Mouse (Mus musculus) kidney, postnatal 0 days (tissue): ENCODE measurements at regions not wholly inside any gene's neighbourhood (a gene's known extent, or its start where the extent isn't known, plus 50 kb on each side); places are given as distances from the start of the nearest gene placed in this dataset. TPM values are rescaled to one million over a fixed set of nuclear protein-coding genes. Genes with fewer than 3 reads are reported as not detected.
"Not testable (repeated sequence)": the region's sequence is repeated elsewhere in the genome, so short reads cannot be mapped to it uniquely, and the experiment has no call there.

Source experiments
- ATAC-seq: fragments of 200-750 bp; cut with Nextera tagmentation; replicated peaks from 2 replicates; pipeline ENCODE4 v1.8.0; 2017; ENCODE audit warnings: low read depth, moderate number of reproducible peaks, moderate TSS enrichment, moderate library complexity; ENCODE audit not compliant: low FRiP score
- DNase-seq: peaks from one replicate; pipeline ENCODE4 v3.0.0-alpha.2; 2016; ENCODE audit warnings: low spot score
- H3K27ac ChIP-seq: fragments of 300-500 bp; sonication (generic); 2 replicates; pipeline ENCODE4 v1.5.1; 2014; ENCODE audit warnings: mild to moderate bottlenecking
- H3K27me3 ChIP-seq: fragments of 300-500 bp; sonication (generic); 2 replicates; pipeline ENCODE4 v1.6.1; 2014; ENCODE audit warnings: low read length, mixed read lengths; ENCODE audit not compliant: insufficient read depth
- H3K36me3 ChIP-seq: fragments of 300-500 bp; sonication (generic); 2 replicates; pipeline ENCODE4 v1.6.1; 2014; ENCODE audit warnings: low read length, mixed read lengths; ENCODE audit not compliant: insufficient read depth
- H3K4me1 ChIP-seq: fragments of 300-500 bp; sonication (generic); replicated peaks from 2 replicates; pipeline ENCODE4 v1.6.1; 2014; ENCODE audit warnings: antibody characterized with exemption, low read length, mixed read lengths; ENCODE audit not compliant: insufficient read depth
- H3K4me2 ChIP-seq: fragments of 300-500 bp; sonication (generic); 2 replicates; pipeline ENCODE4 v1.6.1; 2014; ENCODE audit warnings: mild to moderate bottlenecking, low read length, moderate library complexity, mixed read lengths
- H3K4me3 ChIP-seq: fragments of 300-500 bp; sonication (generic); replicated peaks from 2 replicates; pipeline ENCODE4 v1.5.1; 2014; ENCODE audit warnings: low read depth, low read length
- H3K9ac ChIP-seq: fragments of 300-500 bp; sonication (generic); 2 replicates; pipeline ENCODE4 v1.6.1; 2014; ENCODE audit warnings: low read depth, low read length
- H3K9me3 ChIP-seq: fragments of 300-500 bp; sonication (generic); replicated peaks from 2 replicates; pipeline ENCODE4 v1.6.1; 2016; ENCODE audit warnings: low read length, inconsistent platforms, mixed read lengths
- WGBS: fragments of 180-500 bp; shearing (Covaris S2); extraction: QIAGEN DNeasy Blood & Tissue Kit; methylation state at CpG from one replicate; pipeline ENCODE4 v1.1.7; 2014; 5-methylcytosine and 5-hydroxymethylcytosine counted together
- microRNA-seq: library from miRNA; unstranded; fragments of <30 nt; microRNA quantifications from one replicate; pipeline ENCODE4, GENCODE M21; 2016

DNA sequence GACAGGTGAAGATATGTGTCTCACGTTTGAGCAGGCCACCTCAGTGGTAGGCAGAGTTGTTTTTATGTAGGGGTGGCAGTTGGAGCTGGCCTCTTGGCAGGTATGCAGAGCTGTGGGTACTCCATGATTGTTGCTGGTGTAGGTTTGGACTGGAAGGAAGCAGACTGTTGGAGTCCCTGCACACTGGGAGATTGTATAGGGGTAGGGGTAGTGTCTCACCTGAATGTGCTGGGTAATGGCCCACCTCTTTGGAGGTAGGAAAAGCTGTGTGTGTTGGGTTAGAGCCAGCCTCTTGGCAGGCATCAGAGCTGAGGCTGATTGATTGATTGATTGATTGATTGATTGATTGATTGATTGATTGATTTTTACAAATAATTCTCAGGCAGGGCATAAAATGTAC, 79.6 kb upstream of the Myo9b start:
- not testable (repeated sequence) for DNase-seq, H3K9ac ChIP-seq, H3K9me3 ChIP-seq, H3K4me2 ChIP-seq, H3K27ac ChIP-seq, H3K4me1 ChIP-seq, H3K36me3 ChIP-seq, H3K4me3 ChIP-seq, ATAC-seq, H3K27me3 ChIP-seq
- 65% methylated on average over 1 of the region's 1 CpGs for WGBS

DNA sequence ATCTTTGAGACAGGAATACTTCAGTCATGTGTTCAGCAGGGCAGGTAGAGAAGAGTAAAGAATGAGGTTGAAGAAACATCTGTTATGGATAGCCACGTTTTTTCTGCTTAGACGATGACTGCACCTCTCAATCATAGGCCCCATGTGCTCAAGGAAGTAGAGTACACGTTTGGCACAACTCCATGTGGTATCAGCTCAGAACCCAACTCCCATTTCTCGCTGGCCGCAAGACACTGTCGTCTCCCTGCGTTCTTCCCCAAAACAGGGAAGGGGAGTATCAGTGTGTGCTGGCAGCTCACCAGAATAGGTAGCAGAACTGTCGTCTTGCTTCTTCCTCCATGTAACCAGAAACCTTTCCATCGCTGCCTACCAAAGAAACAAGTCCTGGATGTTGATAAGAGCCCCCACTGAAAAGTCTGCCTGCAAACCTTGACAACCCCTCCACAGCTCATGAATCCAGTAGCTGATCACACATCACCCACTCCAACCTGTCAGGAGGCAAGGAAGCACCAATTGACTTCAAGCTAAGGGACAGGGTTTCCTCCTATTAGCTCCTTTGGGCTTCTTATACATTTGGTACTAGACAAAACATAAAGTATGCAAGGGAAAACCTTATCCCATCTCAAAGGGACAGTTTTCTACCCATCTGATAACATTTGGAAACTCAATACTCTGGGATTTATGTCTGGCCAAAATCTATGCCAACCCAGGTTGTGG, 77.3 kb upstream of the Myo9b start:
- not testable (repeated sequence) for H3K4me1 ChIP-seq, H3K4me3 ChIP-seq, H3K9me3 ChIP-seq, H3K36me3 ChIP-seq, DNase-seq, H3K27ac ChIP-seq, H3K4me2 ChIP-seq, H3K9ac ChIP-seq, H3K27me3 ChIP-seq
- 72% methylated on average over 9 of the region's 9 CpGs for WGBS
- ATAC-seq = peak; percentile 62

Small RNA genes in the stretch of these regions (microRNA-seq; reads per million reads assigned to microRNA genes)
- not detected for gene Gm27628
